Mouse (Mus musculus) telencephalon, adult 2 months (tissue): ENCODE results near the gene Gstp3.
"Not testable (repeated sequence)": the region's sequence is repeated elsewhere in the genome, so short reads cannot be mapped to it uniquely, and the experiment has no call there.

ENCODE experiments used
- DNase-seq: peaks from one replicate; pipeline ENCODE4 v3.0.0-alpha.2; 2011; ENCODE audit warnings: low read depth, low spot score

Gene Gstp3

DNA sequence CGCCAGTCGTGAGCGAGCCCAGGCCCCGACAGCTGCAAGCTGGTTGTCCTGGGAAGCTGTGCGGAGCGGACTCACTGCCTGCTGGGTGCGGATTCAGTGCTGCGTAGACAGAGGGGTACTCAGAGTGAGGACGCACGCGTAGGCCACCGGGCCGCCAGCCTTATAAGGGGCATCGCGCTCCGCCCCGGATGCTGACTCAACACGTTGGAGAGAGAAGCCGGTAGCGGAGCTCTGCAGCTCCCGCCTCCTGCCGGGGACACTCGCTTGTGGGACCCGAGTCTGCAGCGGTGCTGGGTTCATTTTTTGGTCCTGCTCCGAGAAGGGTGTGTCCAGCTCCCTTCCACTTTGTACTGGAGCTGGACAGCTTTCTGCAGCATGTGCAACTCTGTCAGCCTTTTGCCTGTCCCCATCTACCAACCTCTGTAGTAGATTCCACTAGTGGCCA lies 21.6 kb downstream of the Gstp3 start, which contains the start of gene Gstp1:
Gene Gstp1, minus strand, starts transcription at position 198 of the 445 bp plus-strand sequence.
- DNase-seq: peak; percentile 80

DNA sequence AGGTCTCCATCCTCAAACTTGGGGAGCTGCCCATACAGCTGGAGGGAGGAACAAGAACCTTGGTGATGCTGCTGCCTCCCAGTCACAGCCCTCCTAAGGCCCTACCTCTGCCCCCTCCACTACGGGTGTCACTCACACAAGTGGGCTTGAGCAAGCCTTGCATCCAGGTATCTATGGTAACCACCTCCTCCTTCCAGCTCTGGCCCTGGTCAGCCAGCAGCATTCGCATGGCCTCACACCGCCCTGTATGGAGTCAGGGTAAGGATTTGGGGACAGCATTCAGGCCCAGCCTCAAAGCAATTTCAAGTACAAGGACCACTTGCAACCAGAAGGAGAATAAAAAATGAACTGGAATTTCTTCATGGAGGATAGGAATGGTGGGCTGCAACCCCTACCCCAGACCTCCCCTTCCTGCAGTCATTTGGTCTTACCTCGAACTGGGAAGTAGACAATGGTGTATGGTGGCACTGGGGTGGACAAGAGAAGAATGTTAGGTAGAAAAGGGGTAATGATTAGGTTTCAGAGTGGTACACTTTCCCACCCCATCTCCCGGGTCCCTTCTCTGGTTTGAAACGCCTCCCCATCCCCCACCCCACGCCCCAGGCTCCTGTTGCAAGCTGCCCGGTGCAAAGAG lies 22.1 kb downstream of the Gstp3 start:
- DNase-seq: not testable (repeated sequence)

- DNase-seq: no peak
Observed at GRCm38 (mm10) chr19:4036327-4037045, 22.9 kb downstream of the Gstp3 start.

- DNase-seq: no peak
Observed at GRCm38 (mm10) chr19:4033742-4034141, 25.6 kb downstream of the Gstp3 start.

DNA sequence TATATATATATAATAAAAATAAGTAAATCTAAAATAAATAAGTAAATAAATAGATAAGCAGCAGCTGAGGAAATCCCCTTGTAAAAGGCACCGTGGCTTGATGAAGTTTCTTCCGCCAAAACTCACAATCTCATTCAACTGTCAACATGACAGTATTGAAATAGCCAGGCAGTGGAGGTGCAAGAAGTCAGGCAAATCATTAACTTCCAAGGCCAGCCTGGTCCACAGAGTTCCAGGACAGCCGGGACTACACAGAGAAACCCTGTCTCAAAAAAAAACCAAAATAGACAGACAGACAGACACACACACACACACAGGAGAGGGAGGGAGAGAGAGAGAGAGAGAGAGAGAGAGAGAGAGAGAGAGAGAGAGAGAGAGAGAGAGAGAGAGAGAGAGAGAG lies 26.1 kb downstream of the Gstp3 start:
- no peak for DNase-seq

DNA sequence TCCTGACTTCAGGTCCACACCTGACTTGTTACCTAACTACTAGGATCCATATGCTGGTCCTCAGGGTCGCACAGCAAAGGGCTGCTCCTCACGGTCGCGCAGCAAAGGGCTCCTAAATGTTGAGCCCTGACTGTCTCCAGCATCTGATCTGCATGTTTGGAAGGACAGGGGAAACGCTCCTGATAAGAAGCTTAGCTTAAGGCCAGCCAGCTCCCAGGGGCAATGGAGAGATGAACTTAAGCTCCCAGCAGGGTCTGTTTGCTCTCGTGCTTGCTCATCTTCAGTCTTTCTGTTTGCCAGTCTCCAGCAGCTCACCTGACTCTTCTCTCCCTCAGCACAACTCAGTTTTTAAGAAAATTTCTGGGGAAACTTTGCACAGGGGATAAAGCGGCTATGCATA lies 26.7 kb downstream of the Gstp3 start:
- no peak for DNase-seq

DNA sequence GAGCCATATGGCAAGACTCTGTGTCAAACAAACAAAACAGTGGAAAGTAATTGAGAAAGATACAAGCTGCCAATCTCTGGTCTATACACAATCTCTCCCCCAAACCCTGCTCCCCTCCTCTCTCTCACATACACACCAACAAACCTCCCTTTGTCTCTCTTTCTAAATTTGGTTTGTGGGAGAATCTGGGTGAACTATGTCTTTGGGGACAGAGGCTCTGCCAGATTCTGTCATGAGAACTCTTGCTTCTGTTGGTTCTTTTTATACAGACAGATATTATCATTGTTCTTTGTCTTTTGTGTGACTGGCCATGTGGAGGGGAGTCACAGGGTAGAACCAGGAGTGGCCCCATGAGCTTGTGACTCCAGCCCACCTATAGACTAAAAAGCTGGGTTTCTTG lies 31.8 kb downstream of the Gstp3 start:
- DNase-seq: peak; percentile 60

- no peak for DNase-seq
Observed at GRCm38 (mm10) chr19:4023185-4023584, 36.2 kb downstream of the Gstp3 start.

- DNase-seq: peak; percentile 67
Observed at GRCm38 (mm10) chr19:4018743-4019583, 40.4 kb downstream of the Gstp3 start.

DNA sequence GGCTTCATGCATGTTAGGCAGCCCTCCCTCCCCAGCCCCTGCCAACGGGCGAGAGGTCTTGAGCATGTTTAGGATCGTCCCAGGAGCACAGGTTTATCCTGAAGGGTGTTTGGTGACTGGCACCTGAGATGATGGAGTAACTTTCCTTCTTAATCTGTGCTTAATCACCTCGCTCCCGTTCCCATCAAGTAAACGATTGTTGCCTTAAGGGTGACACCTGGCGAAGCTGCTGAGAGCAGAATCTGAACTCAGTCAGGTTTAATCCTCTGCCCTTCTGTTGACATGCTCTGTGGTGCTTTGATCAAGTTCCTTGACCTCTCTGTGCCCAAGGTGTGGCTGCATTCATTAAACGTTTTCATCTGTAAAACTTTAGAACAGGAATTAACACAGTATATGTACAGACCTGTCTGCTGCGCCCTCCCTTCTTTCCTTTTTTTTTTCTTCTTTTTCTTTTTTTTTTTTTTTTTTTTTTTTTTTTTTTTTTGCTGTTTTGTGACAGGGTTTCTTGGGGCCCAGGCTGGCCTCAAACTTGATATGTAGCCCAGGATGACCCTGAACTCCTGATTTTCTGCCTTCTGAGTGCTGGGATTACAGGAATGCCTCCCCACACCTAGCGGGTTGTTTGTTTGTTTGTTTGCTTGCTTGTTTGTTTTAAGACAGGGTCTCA lies 41.3 kb downstream of the Gstp3 start:
- DNase-seq: no peak

- DNase-seq: no peak
Observed at GRCm38 (mm10) chr19:4015635-4016034, 43.7 kb downstream of the Gstp3 start.

DNA sequence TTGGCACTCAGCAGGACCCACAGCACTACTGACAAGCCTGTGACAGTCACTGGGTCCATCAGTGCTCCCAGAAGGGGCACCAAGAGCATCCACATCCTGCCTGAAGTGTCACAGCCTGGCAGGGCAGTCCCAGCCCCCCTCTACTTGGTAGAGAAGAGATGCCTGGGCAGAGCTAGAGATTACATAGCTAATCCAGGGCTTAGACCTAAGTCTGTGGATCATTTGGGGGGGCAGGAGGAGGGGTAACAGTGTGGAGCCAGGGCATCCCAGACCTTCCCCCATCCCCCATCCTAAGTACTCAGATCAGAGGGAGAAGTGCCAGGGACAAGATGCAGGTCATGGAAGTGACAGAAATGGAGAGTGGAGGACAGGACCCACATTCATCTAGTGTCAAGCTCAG lies 44.6 kb downstream of the Gstp3 start:
- DNase-seq: no peak

DNA sequence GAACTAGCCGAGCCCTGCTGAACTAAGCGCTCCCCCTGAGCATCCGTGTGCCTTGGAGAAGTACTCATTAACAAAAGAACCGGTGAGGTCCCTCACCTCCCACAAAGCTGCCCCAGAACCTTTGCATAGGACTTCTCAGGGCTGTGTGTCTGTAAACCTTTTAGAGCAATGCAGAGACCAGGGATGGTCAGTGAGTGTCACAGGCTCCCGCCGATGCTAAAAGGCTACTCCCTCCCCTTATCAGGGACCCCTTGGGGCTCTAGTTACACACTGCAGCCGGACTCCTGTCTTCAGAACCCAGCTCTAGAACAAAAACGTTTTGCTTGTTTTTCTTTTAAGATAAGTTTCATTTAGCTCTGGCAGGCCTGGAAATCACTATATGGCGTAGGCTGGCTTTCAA lies 46.3 kb downstream of the Gstp3 start:
- no peak for DNase-seq

- DNase-seq: peak; percentile 99
Observed at GRCm38 (mm10) chr19:4012432-4013022, 46.8 kb downstream of the Gstp3 start, which contains the start of gene Ndufv1. TSS of gene Ndufv1 (minus strand) at chr19:4012806.

DNA sequence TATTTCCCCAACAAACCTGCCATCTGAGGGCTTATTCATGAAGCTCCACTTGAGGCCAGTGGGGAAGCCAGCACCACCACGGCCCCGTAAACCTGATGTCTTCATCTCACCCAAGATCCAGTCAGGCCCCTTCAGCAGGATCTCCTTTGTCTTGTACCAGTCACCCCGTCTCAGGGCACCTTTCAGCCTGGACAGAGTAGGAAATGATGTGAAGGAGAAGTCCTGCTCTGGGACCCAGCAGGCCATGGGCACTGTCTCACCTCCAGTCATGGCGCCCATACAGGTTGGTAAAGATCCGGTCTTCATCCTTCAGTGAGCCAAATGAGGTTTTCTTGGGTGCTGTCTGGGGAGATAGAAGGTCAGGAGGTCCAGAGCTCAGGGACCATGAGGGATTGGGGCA lies 48.3 kb downstream of the Gstp3 start:
- DNase-seq: no peak
